In genomic region chr8:105326968-105327367, GRCm38 (mm10) we compare ENCODE assay signal across 8 mouse cellular contexts. TPM values are rescaled to one million over a fixed set of nuclear protein-coding genes. Genes with fewer than 3 reads are reported as not detected.
A peak's percentile ranks its signal among the peaks of the same experiment; 100 is the strongest.
DNase-seq lines count a peak whose midpoint lies in the region; ATAC-seq and TF ChIP-seq lines count a peak whose summit lies in the region.

No protein-coding gene starts in this region.

- WGBS in lung, embryonic 14.5 days = 35% methylated on average over 6 of the region's 6 CpGs
- 29% methylated on average over 6 of the region's 6 CpGs for WGBS in embryonic facial prominence, embryonic 15.5 days
- 24% methylated on average over 6 of the region's 6 CpGs for WGBS in intestine, postnatal 0 days
- 48% methylated on average over 6 of the region's 6 CpGs for WGBS in neural tube, embryonic 14.5 days

- no peak for ATAC-seq in lung, embryonic 14.5 days (ENCODE audit: insufficient read depth)
- no peak for ATAC-seq in embryonic facial prominence, embryonic 15.5 days (ENCODE audit: insufficient number of reproducible peaks, low FRiP score, low TSS enrichment, low read depth)
- no peak for ATAC-seq in intestine, postnatal 0 days
- ATAC-seq in neural tube, embryonic 14.5 days (ENCODE audit: low read depth) = no peak

- peak overlapping the region; percentile 80 for H3K4me2 ChIP-seq in lung, embryonic 14.5 days
- H3K4me2 ChIP-seq in embryonic facial prominence, embryonic 15.5 days (replicated peaks) = peak overlapping the region; percentile 80
- H3K4me2 ChIP-seq in intestine, postnatal 0 days (replicated peaks; ENCODE audit: low read depth) = peak overlapping the region; percentile 82
- H3K4me2 ChIP-seq in neural tube, embryonic 14.5 days (ENCODE audit: low read depth, low read length) = peak overlapping the region; percentile 92

- peaks cover 13% of the 10 kb centered on the region; the same call in 1 of the 2 replicates for H3K4me1 ChIP-seq in lung, embryonic 14.5 days (ENCODE audit: insufficient read depth)
- H3K4me1 ChIP-seq in embryonic facial prominence, embryonic 15.5 days = peaks cover 18% of the 10 kb centered on the region
- peaks cover 9% of the 10 kb centered on the region; the same call in 1 of the 2 replicates for H3K4me1 ChIP-seq in intestine, postnatal 0 days (replicated peaks; ENCODE audit: control insufficient read depth, insufficient read depth, low read length)
- peaks cover 17% of the 10 kb centered on the region for H3K4me1 ChIP-seq in neural tube, embryonic 14.5 days (ENCODE audit: control insufficient read depth, insufficient read depth, low read length)

- H3K9ac ChIP-seq in lung, embryonic 14.5 days = peak overlapping the region; percentile 69
- H3K9ac ChIP-seq in embryonic facial prominence, embryonic 15.5 days = peak overlapping the region; percentile 76
- peak overlapping the region; percentile 69 for H3K9ac ChIP-seq in intestine, postnatal 0 days (ENCODE audit: low read depth, low read length)
- peak overlapping the region; percentile 63 for H3K9ac ChIP-seq in neural tube, embryonic 14.5 days (replicated peaks; ENCODE audit: low read depth, low read length)

- peak overlapping the region; percentile 80; the same call in 1 of the 2 replicates for H3K27ac ChIP-seq in lung, embryonic 14.5 days (ENCODE audit: low read depth)
- peak overlapping the region; percentile 94 for H3K27ac ChIP-seq in embryonic facial prominence, embryonic 15.5 days (replicated peaks)
- peak overlapping the region; percentile 77 for H3K27ac ChIP-seq in intestine, postnatal 0 days (ENCODE audit: low read depth, low read length)
- H3K27ac ChIP-seq in neural tube, embryonic 14.5 days (ENCODE audit: low read depth, low read length) = peak overlapping the region; percentile 82; the same call in 1 of the 2 replicates

- H3K36me3 ChIP-seq in lung, embryonic 14.5 days (ENCODE audit: insufficient read depth) = peaks cover 55% of the 10 kb centered on the region
- peaks cover 50% of the 10 kb centered on the region for H3K36me3 ChIP-seq in embryonic facial prominence, embryonic 15.5 days
- peaks cover 50% of the 10 kb centered on the region for H3K36me3 ChIP-seq in intestine, postnatal 0 days (ENCODE audit: control insufficient read depth, insufficient read depth)
- peaks cover 26% of the 10 kb centered on the region for H3K36me3 ChIP-seq in neural tube, embryonic 14.5 days (ENCODE audit: control insufficient read depth, insufficient read depth, low read length)

- DNase-seq in lung, embryonic 14.5 days = no peak
- DNase-seq in lung, postnatal 4 days = no peak
- no peak for DNase-seq in adrenal gland, adult 18-20 months (ENCODE audit: low spot score in 2 of 2)
- no peak for DNase-seq in thymus, postnatal 14 days
- no peak for DNase-seq in gastrocnemius, adult 8-10 months (ENCODE audit: low spot score in 2 of 2)

- H3K9me3 ChIP-seq in lung, embryonic 14.5 days (ENCODE audit: low read depth, low read length) = no peaks in the 10 kb centered on the region
- H3K9me3 ChIP-seq in embryonic facial prominence, embryonic 15.5 days (replicated peaks) = no peaks in the 10 kb centered on the region
- no peaks in the 10 kb centered on the region for H3K9me3 ChIP-seq in intestine, postnatal 0 days (ENCODE audit: control insufficient read depth)
- no peaks in the 10 kb centered on the region for H3K9me3 ChIP-seq in neural tube, embryonic 14.5 days (ENCODE audit: control insufficient read depth, low read length)

- TF ChIP-seq CTCF in lung, embryonic 14.5 days (IDR thresholded peaks at IDR 0.05; ENCODE audit: low read depth) = no peak
- TF ChIP-seq CTCF in intestine, postnatal 0 days (IDR thresholded peaks at IDR 0.05; ENCODE audit: low read depth) = no peak

- H3K4me3 ChIP-seq in lung, embryonic 14.5 days (ENCODE audit: low read depth, low read length) = peak overlapping the region; percentile 83
- H3K4me3 ChIP-seq in embryonic facial prominence, embryonic 15.5 days (replicated peaks) = peak overlapping the region; percentile 91
- peak overlapping the region; percentile 87 for H3K4me3 ChIP-seq in intestine, postnatal 0 days (ENCODE audit: low read depth, low read length)
- peak overlapping the region; percentile 80 for H3K4me3 ChIP-seq in neural tube, embryonic 14.5 days (ENCODE audit: low read depth, low read length)

- H3K27me3 ChIP-seq in lung, embryonic 14.5 days (ENCODE audit: insufficient read depth, low read length) = no peaks in the 10 kb centered on the region
- H3K27me3 ChIP-seq in embryonic facial prominence, embryonic 15.5 days = no peaks in the 10 kb centered on the region
- H3K27me3 ChIP-seq in intestine, postnatal 0 days (replicated peaks; ENCODE audit: control insufficient read depth, insufficient read depth, low read length) = no peaks in the 10 kb centered on the region
- no peaks in the 10 kb centered on the region for H3K27me3 ChIP-seq in neural tube, embryonic 14.5 days (ENCODE audit: control insufficient read depth, insufficient read depth, low read length)

RNA-seq across cellular contexts. Expression of gene Tmem208, which starts 0.8 kb away (rescaled TPM):
- 108 and 115 TPM in 2 replicates for polyA plus RNA-seq in lung, embryonic 14.5 days (2014; fragmentation: Nextera tagmentation; extraction: Ambion mirVana)
- polyA plus RNA-seq in embryonic facial prominence, embryonic 15.5 days (2015; fragmentation: Nextera tagmentation; extraction: Ambion mirVana) = 131 TPM in 2 replicates
- 167 and 184 TPM in 2 replicates for polyA plus RNA-seq in intestine, postnatal 0 days (2015; fragmentation: Nextera tagmentation; extraction: Ambion mirVana)
- 135 and 150 TPM in 2 replicates for polyA plus RNA-seq in neural tube, embryonic 14.5 days (2014; fragmentation: Nextera tagmentation; extraction: Ambion mirVana)
- 10 to 100 TPM; 55.6 to 69.6 TPM for total RNA-seq in adrenal gland, adult 18-20 months (2021)
- 10 to 100 TPM; 20.9 to 24.2 (median 22.9) TPM for total RNA-seq in gastrocnemius, adult 8-10 months (2022)

RNA-seq across cellular contexts. Expression of gene Lrrc29, which starts 0.9 kb away (rescaled TPM):
- 2.7 and 3.1 TPM in 2 replicates for polyA plus RNA-seq in lung, embryonic 14.5 days (2014; fragmentation: Nextera tagmentation; extraction: Ambion mirVana)
- polyA plus RNA-seq in embryonic facial prominence, embryonic 15.5 days (2015; fragmentation: Nextera tagmentation; extraction: Ambion mirVana) = 1.6 and 2.0 TPM in 2 replicates
- 3.8 and 3.9 TPM in 2 replicates for polyA plus RNA-seq in intestine, postnatal 0 days (2015; fragmentation: Nextera tagmentation; extraction: Ambion mirVana)
- polyA plus RNA-seq in neural tube, embryonic 14.5 days (2014; fragmentation: Nextera tagmentation; extraction: Ambion mirVana) = 0.85 and 0.95 TPM in 2 replicates
- 1 to 10 TPM; 3.1 to 3.8 TPM for total RNA-seq in adrenal gland, adult 18-20 months (2021)
- 1 to 10 TPM in 3 of 4 experiments, under 1 TPM in 1; 0.82 to 1.3 (median 1.0) TPM for total RNA-seq in gastrocnemius, adult 8-10 months (2022)

RNA-seq across cellular contexts. Expression of gene Fhod1, which starts 20.8 kb away (rescaled TPM):
- 15.8 and 18.8 TPM in 2 replicates for polyA plus RNA-seq in lung, embryonic 14.5 days (2014; fragmentation: Nextera tagmentation; extraction: Ambion mirVana)
- 2.0 and 2.6 TPM in 2 replicates for polyA plus RNA-seq in embryonic facial prominence, embryonic 15.5 days (2015; fragmentation: Nextera tagmentation; extraction: Ambion mirVana)
- polyA plus RNA-seq in intestine, postnatal 0 days (2015; fragmentation: Nextera tagmentation; extraction: Ambion mirVana) = 1.3 and 1.6 TPM in 2 replicates
- 0.88 and 0.91 TPM in 2 replicates for polyA plus RNA-seq in neural tube, embryonic 14.5 days (2014; fragmentation: Nextera tagmentation; extraction: Ambion mirVana)
- 1 to 10 TPM; 8.3 to 8.6 TPM for total RNA-seq in adrenal gland, adult 18-20 months (2021)
- 10 to 100 TPM; 21.1 to 28.8 (median 23.9) TPM for total RNA-seq in gastrocnemius, adult 8-10 months (2022)

RNA-seq across cellular contexts. Expression of gene Elmo3, which starts 21.6 kb away (rescaled TPM):
- polyA plus RNA-seq in lung, embryonic 14.5 days (2014; fragmentation: Nextera tagmentation; extraction: Ambion mirVana) = 5.2 and 8.0 TPM in 2 replicates
- 9.9 and 11.4 TPM in 2 replicates for polyA plus RNA-seq in embryonic facial prominence, embryonic 15.5 days (2015; fragmentation: Nextera tagmentation; extraction: Ambion mirVana)
- polyA plus RNA-seq in intestine, postnatal 0 days (2015; fragmentation: Nextera tagmentation; extraction: Ambion mirVana) = 34.2 TPM in 2 replicates
- polyA plus RNA-seq in neural tube, embryonic 14.5 days (2014; fragmentation: Nextera tagmentation; extraction: Ambion mirVana) = 0.77 and 1.3 TPM in 2 replicates
- 1 to 10 TPM; 4.5 to 6.9 TPM for total RNA-seq in adrenal gland, adult 18-20 months (2021)
- total RNA-seq in gastrocnemius, adult 8-10 months (2022) = 1 to 10 TPM in 3 of 4 experiments, under 1 TPM in 1; 0.99 to 2.7 (median 1.4) TPM

RNA-seq across cellular contexts. Expression of gene Slc9a5, which starts 21.7 kb away (rescaled TPM):
- 9.9 and 10.9 TPM in 2 replicates for polyA plus RNA-seq in lung, embryonic 14.5 days (2014; fragmentation: Nextera tagmentation; extraction: Ambion mirVana)
- 2.6 and 3.4 TPM in 2 replicates for polyA plus RNA-seq in embryonic facial prominence, embryonic 15.5 days (2015; fragmentation: Nextera tagmentation; extraction: Ambion mirVana)
- 0.31 and 0.40 TPM in 2 replicates for polyA plus RNA-seq in intestine, postnatal 0 days (2015; fragmentation: Nextera tagmentation; extraction: Ambion mirVana)
- 10.5 and 13.2 TPM in 2 replicates for polyA plus RNA-seq in neural tube, embryonic 14.5 days (2014; fragmentation: Nextera tagmentation; extraction: Ambion mirVana)
- under 1 TPM; 0.58 to 0.93 TPM for total RNA-seq in adrenal gland, adult 18-20 months (2021)
- under 1 TPM; 0.38 to 0.65 (median 0.52) TPM for total RNA-seq in gastrocnemius, adult 8-10 months (2022)
